Mouse (Mus musculus): ENCODE data around the gene Slc12a8.

Gene Slc12a8

DNA sequence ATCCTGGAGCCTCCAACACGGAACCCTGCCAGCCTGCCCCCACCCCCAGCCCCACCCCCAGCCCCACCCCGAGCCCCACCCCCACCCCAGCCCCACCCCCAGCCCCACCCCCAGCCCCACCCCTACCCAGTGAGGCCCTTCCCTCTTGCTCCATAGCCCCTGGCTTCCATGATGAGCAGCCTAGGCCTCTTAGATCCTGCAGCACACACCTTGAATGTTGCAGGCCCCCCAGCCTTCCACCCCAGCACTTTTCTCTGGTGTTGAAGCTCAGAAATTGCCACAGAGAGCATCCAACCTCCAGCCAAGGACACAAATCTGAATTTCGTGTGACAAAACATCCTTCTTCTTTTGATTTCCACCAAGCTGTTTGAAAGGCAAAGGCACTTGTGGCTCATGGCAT, 104.7 kb downstream of the Slc12a8 start:
- DNase-seq, result no peak

DNA sequence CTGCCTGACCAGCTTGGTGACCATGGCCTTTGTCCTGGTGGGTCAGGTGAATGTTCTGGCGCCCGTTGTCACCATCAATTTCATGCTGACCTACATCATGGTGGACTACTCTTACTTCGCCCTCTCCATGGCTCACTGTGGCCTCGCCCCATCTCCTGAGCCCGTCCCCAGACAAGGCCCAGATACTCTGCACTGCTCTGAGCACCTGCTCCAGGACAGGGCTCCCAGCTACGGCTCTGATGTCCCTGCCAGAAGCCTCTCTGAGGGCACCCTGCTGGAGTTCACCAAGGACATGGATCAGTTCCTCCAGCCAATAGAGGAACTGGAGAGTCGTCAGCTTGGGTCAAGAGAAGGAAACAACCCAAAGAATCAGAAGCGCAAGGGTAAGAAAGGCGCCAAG, 107.5 kb downstream of the Slc12a8 start:
- no peak for DNase-seq

GRCm38 (mm10) chr16:33629539-33629938, 112.4 kb downstream of the Slc12a8 start:
- DNase-seq, result no peak

- peak; percentile 9 for DNase-seq
Observed at GRCm38 (mm10) chr16:33635836-33636595, 118.9 kb downstream of the Slc12a8 start.

- no peak for DNase-seq
Observed at GRCm38 (mm10) chr16:33641779-33642178, 124.7 kb downstream of the Slc12a8 start.

DNA sequence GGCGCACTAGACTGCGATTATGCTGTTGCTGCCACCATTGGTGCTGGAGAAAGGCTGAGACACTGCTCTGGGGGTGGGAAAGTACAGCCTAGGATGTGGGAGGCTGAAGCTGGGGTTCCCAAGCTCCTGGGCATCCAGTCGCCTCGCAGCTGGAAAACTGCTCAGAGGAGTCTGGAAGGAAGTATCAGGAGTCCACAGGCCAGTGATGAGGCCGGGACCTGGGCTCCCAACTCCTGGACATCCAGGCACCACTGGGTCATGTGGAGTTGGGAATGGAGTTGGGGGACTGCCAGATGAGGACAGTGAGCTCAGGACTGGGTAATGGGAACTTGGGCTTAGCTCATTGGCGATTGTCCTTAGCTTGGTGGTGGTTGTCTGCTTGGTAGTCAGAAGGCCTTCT, 136.0 kb downstream of the Slc12a8 start:
- DNase-seq, result no peak

GRCm38 (mm10) chr16:33655443-33655842, 138.3 kb downstream of the Slc12a8 start:
- DNase-seq, result no peak

- DNase-seq, result no peak
Observed at GRCm38 (mm10) chr16:33657191-33657590, 140.1 kb downstream of the Slc12a8 start.

DNA sequence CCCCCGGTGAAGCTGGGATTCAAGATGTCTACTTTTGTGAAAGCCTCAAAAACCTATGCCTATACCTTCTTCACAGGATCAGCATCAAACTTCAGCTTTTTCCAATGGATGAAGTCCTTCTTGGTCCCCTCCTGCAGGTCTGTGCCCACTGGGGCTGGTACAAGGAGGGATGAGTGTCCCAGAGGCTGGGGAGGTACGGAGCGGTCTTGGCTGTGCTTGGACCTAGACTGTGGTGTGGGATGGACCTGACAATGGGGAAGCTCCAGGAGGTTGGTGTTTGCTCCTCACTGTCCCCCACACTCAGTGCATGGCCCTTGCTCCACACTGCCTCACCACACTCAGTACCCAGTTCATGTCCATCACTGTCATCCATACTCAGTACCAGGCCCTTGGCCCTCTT, 141.0 kb downstream of the Slc12a8 start:
- no peak for DNase-seq

- DNase-seq, result no peak
Observed at GRCm38 (mm10) chr16:33659521-33659920, 142.4 kb downstream of the Slc12a8 start.

GRCm38 (mm10) chr16:33660125-33660524, 143.0 kb downstream of the Slc12a8 start:
- no peak for DNase-seq

- DNase-seq, result no peak
Observed at GRCm38 (mm10) chr16:33662841-33663240, 145.7 kb downstream of the Slc12a8 start.

GRCm38 (mm10) chr16:33666226-33666625, 149.1 kb downstream of the Slc12a8 start:
- DNase-seq, result no peak

- no peak for DNase-seq
Observed at GRCm38 (mm10) chr16:33666985-33667538, 149.9 kb downstream of the Slc12a8 start.

GRCm38 (mm10) chr16:33668448-33668847, 151.3 kb downstream of the Slc12a8 start:
- DNase-seq, result no peak

- DNase-seq, result no peak
Observed at GRCm38 (mm10) chr16:33669072-33669471, 151.9 kb downstream of the Slc12a8 start.

GRCm38 (mm10) chr16:33670340-33670739, 153.2 kb downstream of the Slc12a8 start:
- no peak for DNase-seq

DNA sequence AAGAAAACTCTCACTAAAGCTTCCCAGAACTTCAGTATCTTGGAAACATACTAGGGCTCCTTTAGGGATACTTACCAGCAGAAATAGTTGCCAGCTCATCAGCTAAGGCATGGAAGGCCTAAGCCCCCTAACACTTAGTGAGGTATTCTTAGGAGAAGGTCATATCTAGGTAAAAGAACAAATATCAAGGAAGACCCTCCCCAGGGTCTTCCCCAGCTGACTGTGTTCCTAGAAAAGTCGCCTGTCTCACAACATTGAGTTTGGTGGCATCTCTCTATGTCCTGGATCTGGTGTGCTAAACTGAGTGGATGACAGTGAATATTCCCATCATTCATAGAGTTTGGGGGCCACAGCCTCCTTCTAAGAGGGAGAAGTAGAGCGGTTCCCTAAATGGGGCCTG, 153.8 kb downstream of the Slc12a8 start:
- DNase-seq, result no peak

DNA sequence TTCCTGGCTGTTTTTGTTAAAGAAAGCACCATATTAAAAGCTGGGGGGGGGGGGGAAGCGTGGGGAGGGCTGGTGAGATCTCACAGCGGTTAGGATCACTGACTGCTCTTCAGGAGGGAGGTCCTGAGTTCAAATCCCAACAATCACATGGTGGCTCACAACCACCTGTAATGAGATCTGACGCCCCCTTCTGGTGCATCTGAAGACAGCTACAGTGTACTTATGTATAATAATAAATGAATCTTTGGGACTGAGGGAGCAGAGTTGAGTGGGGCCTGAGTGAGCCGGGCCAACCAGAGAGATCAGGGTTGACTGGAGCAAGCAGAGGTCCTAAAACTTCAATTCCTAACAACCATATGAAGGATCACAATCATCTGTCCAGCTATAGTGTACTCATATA, 155.1 kb downstream of the Slc12a8 start:
- no peak for DNase-seq

DNA sequence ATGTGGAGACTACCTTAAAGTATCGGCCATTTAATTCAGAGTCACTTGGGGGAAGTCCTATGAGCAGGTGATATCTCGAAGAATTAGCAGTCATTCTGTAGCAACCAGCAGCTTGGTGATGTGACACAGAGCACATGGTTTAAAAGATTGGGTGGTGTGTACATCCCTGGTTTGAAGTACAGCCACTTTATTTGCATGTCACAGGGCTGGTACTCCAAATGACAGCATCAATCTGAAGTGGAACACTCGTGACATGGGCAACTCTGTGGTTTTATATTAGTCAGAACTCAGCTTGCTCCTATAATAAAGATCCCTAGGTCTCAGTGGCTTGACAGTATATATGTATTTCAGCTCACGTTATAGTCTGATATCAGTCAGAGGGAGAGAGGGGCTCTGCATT, 155.5 kb downstream of the Slc12a8 start:
- no peak for DNase-seq

DNA sequence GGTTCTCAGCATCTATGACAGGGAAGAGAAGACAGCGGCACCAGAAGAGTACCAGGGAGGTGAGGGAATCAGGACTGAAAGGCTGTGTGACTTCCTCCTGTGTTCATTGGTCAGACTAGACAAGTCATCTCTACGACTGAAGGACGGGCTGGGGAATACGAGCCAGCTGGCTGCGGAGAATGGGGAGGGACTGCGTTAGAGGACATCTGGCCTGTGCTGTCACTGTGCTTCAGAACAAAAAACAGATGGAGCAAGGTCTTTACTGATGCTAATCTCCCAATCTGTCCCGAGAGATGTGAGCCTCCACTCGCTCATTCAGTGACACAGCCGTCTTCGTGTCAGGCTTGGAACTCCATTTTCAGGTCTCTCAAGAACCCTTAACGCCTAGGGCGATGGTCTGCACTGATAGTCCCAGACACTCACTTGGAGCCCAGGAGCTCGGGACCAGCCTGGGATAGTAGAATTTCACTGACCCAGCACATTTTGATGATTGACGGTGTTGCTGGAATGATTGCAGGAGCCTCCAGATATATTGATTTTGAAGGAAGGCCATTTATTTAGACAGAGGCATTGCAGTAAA, 156.5 kb downstream of the Slc12a8 start:
- DNase-seq, result no peak

GRCm38 (mm10) chr16:33675151-33675847, 158.2 kb downstream of the Slc12a8 start:
- DNase-seq, result no peak

DNA sequence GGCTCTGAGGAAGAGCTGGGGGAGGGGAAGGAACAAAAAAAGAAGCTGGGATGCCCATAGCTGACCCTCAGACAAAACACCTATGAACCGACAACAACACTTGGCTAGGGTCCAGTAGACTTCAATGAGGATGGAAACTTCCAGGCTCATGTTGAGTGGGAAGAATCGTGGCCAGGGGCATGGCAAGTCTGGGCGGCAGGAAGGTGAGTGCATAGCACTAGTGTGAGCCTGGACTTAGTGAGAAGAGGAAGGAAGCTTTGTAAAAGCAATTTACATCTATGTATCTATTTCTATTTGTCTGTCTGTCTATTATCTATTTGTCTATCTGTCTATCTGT, 158.7 kb downstream of the Slc12a8 start:
- no peak for DNase-seq

Measured in right cerebral cortex, postnatal 14 days (tissue).